Mouse (Mus musculus): Measurements from ENCODE around the gene Esr1.

The Esr1 gene

GRCm38 (mm10) chr10:4620596-4621504 lies 9.5 kb downstream of the Esr1 start:
- no peak for DNase-seq (ENCODE audit: low spot score in 2 of 2)

DNA sequence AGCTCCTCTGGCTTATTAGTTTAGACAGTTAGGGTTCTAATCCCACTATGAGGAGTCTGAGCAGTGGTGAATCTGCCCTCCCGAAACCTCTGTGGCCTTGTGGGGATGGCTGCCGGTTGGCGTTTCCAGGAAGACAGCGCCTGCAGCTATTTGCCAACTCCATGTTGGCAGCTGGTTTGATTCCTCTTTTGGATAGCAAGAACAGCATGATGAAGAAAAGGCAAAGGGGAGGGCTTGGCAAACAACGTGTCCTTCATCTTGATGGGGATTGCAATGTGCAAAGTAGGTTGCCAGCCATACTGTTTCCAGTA lies 10.1 kb downstream of the Esr1 start:
- no peak for DNase-seq (ENCODE audit: low spot score in 2 of 2)

- DNase-seq (ENCODE audit: low spot score in 2 of 2), result no peak
These were observed 11.9 kb downstream of the Esr1 start for GRCm38 (mm10) chr10:4623319-4623718.

DNA sequence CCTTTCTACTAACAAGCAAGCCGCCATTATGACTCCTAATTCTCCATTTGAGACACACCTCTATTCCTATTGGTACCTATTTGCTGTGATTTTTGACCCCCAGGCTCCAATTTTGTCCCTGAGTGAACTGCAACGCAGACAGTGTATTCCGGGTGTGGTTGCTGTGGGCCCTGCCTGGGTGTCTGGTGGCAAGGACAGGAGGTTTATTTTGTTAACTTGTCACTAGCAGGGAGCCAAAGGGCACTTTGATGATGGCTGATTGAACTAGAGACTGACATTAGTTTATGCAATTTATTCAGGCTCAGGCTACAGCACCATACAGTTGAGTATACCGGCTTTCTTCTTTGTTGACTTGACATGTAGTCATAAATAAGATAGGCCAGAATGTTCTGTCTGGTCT lies 13.2 kb downstream of the Esr1 start:
- DNase-seq (ENCODE audit: low spot score in 2 of 2), result no peak

GRCm38 (mm10) chr10:4625300-4625699 lies 13.9 kb downstream of the Esr1 start:
- DNase-seq (ENCODE audit: low spot score in 2 of 2), result no peak

GRCm38 (mm10) chr10:4626432-4626831 lies 15.0 kb downstream of the Esr1 start:
- DNase-seq (ENCODE audit: low spot score in 2 of 2), result no peak

DNA sequence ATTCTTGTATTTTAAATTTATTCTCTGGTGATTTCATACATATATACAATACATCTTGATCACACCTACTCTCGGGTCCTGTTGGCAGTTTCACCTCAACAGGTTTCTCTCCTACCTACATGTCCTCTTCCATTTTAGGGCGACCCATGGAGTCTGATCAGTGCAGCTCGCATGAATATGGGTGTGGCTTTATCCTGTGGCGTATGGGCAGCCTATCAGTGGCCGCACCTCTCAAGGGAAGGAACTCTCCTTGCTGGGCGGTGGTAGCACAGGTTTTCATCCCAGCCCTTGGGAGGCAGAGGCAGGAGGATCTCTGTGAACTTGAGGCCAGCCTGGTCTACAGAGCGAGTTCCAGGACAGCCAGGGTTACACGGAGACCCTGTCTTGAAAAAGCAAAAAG lies 15.6 kb downstream of the Esr1 start:
- DNase-seq (ENCODE audit: low spot score in 2 of 2), result no peak

GRCm38 (mm10) chr10:4627415-4627814 lies 16.0 kb downstream of the Esr1 start:
- DNase-seq (ENCODE audit: low spot score in 2 of 2), result no peak

DNA sequence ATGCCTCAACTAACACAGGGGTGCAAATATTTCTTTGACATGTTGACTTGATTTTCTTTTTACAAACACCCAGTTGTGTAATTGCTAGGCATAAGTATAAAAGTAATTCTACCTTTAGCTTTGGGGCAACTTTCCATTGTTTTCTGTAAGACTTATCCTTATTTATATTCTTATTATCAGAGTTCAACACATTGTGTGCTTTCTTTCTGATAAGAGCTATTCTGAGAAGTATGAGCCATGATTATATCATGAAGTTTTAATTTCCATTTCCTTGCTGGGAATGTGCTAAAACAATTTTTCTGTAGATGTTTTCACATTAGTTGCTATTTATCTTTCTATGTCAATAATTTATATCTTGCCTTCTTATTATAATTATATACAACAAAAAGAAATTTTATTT lies 17.9 kb downstream of the Esr1 start:
- no peak for DNase-seq (ENCODE audit: low spot score in 2 of 2)

GRCm38 (mm10) chr10:4632211-4632704 lies 20.9 kb downstream of the Esr1 start:
- no peak for DNase-seq (ENCODE audit: low spot score in 2 of 2)

- DNase-seq (ENCODE audit: low spot score in 2 of 2), result no peak
These were observed 22.1 kb downstream of the Esr1 start for GRCm38 (mm10) chr10:4633287-4634030.

- no peak for DNase-seq (ENCODE audit: low spot score in 2 of 2)
These were observed 24.3 kb downstream of the Esr1 start for GRCm38 (mm10) chr10:4635740-4636139.

- no peak for DNase-seq (ENCODE audit: low spot score in 2 of 2)
These were observed 34.7 kb downstream of the Esr1 start for GRCm38 (mm10) chr10:4646074-4646473.

DNA sequence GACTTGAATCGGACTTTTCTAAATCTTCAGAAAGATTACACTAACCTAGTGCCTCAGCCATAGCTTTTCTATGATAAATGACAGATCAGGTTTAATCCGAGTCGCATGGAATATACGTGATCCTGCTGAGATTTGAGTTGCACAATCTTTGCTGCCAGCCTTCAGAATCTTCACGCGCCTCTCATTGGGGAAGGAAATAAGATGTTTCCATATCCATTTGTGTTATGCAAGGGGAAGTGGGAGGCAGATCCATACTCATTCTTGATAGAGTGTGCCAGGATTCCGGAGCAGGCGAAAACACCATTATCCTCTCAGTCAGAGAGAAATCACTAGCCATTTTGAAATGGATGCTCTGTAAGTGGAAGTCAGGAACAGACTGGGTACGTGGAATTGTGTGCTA lies 35.5 kb downstream of the Esr1 start:
- DNase-seq (ENCODE audit: low spot score in 2 of 2), result peak in 1 of 2 experiments; percentile 3

- no peak for DNase-seq (ENCODE audit: low spot score in 2 of 2)
These were observed 54.0 kb downstream of the Esr1 start for GRCm38 (mm10) chr10:4665380-4665779.

- no peak for DNase-seq (ENCODE audit: low spot score in 2 of 2)
These were observed 55.6 kb downstream of the Esr1 start for GRCm38 (mm10) chr10:4667006-4667405.

DNA sequence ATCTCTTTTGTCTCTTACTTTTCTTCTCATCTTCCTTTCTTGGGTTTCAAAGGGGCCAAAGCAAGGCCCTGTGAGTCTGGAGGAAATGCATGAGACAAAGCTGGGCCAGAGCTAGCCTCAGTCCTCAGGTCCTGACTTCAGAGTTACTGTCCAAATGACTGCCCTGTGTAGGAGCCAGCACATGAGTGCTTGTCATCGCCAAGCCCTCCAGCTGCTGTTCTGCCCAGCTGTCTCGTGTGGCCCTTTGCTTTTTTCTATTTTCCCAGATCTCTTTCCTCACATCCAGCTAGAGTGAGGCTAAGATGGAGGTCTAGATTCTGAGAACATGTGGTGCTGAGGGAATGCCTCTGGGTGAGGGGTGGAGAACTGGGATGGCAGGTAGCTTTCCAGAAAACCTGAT lies 58.7 kb downstream of the Esr1 start:
- no peak for DNase-seq (ENCODE audit: low spot score in 2 of 2)

- DNase-seq (ENCODE audit: low spot score in 2 of 2), result no peak
These were observed 60.5 kb downstream of the Esr1 start for GRCm38 (mm10) chr10:4671876-4672275.

DNA sequence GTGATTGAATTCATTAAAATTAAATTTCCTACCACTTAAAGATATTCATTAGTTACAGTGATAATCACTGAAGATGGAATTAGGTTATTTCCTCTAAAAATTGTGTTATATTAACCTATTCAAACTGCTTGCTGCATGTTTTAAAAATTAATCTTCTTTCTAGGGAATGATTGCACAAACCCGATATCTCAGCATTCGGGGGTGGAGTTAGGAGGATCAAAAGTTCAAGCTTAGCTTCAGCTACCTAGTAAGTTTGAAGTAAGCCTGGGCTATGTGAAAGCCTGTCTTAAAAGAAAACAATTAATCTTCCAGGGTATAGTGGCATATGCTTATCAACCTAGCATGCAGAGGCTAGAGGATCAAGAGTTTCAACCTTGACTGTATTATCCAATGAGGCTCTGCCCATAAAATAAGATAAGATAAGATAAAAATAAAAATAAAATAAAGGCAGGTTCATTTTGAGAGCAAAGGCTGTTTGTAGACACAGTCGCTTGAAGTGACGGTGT lies 62.0 kb downstream of the Esr1 start:
- DNase-seq (ENCODE audit: low spot score in 2 of 2), result no peak

- DNase-seq (ENCODE audit: low spot score in 2 of 2), result peak in 1 of 2 experiments; percentile 38
These were observed 63.7 kb downstream of the Esr1 start for GRCm38 (mm10) chr10:4674983-4675592.

DNA sequence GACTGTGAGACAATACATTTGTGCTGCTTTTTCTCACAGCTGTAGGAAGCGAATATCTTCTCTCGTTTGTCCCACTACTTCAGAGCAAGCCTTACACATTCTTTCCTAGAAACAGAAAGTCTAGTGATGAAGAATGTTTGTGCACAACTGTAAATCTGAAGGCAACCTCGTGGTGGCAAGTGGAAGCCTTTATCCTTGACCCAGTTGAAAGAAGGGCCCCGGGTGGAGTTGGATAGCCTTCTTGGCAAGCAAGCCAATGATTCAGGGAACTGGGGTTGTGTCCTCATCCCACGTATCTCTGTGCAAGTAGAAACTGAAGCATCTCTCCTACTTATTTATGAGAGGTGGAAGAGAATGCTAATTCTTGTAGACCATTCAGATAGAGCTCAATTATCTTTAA lies 71.7 kb downstream of the Esr1 start:
- no peak for DNase-seq (ENCODE audit: low spot score in 2 of 2)

DNA sequence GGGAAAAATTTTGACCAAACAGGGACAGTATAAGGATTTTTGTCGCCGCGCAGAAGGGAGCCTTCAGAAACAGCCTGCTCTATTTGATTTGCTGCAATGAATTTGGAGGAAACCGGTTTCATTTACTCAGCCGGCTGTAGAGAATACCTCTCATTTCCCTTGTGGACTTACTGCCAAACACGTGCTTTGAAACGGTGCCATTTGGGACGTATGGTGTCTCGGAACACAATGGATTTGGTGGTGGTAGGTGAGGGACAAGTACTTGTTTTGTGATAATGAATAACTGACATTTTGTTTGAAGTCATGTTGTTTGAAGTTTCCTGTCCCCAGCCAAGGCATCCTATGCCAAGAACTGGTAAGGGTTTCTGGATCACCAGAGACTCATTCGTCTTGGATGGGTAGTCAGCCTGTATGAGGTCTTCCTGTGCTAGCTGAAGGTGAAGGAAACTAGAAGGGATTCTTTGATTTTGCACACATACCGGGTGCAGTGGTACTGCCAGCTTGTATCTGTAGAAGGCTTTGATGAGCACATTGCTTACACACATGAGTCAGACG lies 72.4 kb downstream of the Esr1 start:
- no peak for DNase-seq (ENCODE audit: low spot score in 2 of 2)

Data from left cerebral cortex, adult 9 months (tissue).